Mouse (Mus musculus) skeletal muscle tissue, adult 2 months (tissue): ENCODE results near the gene Dlg2.

Source experiments
- DNase-seq: peaks from one replicate; pipeline ENCODE4 v3.0.0-alpha.2; 2012; ENCODE audit warnings: low read depth, low spot score

Dlg2 gene

GRCm38 (mm10) chr7:91262031-91262951, 785.8 kb downstream of the Dlg2 start:
- no peak for DNase-seq

GRCm38 (mm10) chr7:91262998-91263397, 786.5 kb downstream of the Dlg2 start:
- DNase-seq, result no peak

GRCm38 (mm10) chr7:91267764-91268163, 791.3 kb downstream of the Dlg2 start:
- DNase-seq, result no peak

GRCm38 (mm10) chr7:91284167-91284566, 807.7 kb downstream of the Dlg2 start:
- DNase-seq, result no peak

GRCm38 (mm10) chr7:91288324-91288723, 811.9 kb downstream of the Dlg2 start:
- no peak for DNase-seq

GRCm38 (mm10) chr7:91296127-91296526, 819.7 kb downstream of the Dlg2 start:
- DNase-seq, result no peak

- DNase-seq, result no peak
Observed at GRCm38 (mm10) chr7:91311177-91311576, 834.7 kb downstream of the Dlg2 start.

- DNase-seq, result no peak
Observed at GRCm38 (mm10) chr7:91345073-91345472, 868.6 kb downstream of the Dlg2 start.

- DNase-seq, result no peak
Observed at GRCm38 (mm10) chr7:91369821-91370321, 893.4 kb downstream of the Dlg2 start.

GRCm38 (mm10) chr7:91382281-91382680, 905.8 kb downstream of the Dlg2 start:
- no peak for DNase-seq

GRCm38 (mm10) chr7:91383873-91384272, 907.4 kb downstream of the Dlg2 start:
- DNase-seq, result no peak

- peak; percentile 37 for DNase-seq
Observed at GRCm38 (mm10) chr7:91389272-91389671, 912.8 kb downstream of the Dlg2 start.

GRCm38 (mm10) chr7:91397827-91398226, 921.4 kb downstream of the Dlg2 start:
- DNase-seq, result no peak

- DNase-seq, result no peak
Observed at GRCm38 (mm10) chr7:91412109-91412508, 935.6 kb downstream of the Dlg2 start.

- DNase-seq, result no peak
Observed at GRCm38 (mm10) chr7:91414150-91414549, 937.7 kb downstream of the Dlg2 start.

GRCm38 (mm10) chr7:91414749-91415148, 938.3 kb downstream of the Dlg2 start:
- DNase-seq, result no peak

GRCm38 (mm10) chr7:91420215-91420614, 943.7 kb downstream of the Dlg2 start:
- peak; percentile 10 for DNase-seq

- no peak for DNase-seq
Observed at GRCm38 (mm10) chr7:91423784-91424183, 947.3 kb downstream of the Dlg2 start.

- no peak for DNase-seq
Observed at GRCm38 (mm10) chr7:91429712-91430275, 953.3 kb downstream of the Dlg2 start.

- DNase-seq, result peak; percentile 6
Observed at GRCm38 (mm10) chr7:91431594-91432240, 955.2 kb downstream of the Dlg2 start.

GRCm38 (mm10) chr7:91432563-91432962, 956.1 kb downstream of the Dlg2 start:
- no peak for DNase-seq

GRCm38 (mm10) chr7:91434739-91435138, 958.3 kb downstream of the Dlg2 start:
- DNase-seq, result no peak
